Mouse (Mus musculus): ENCODE data around the gene Sytl3. TPM values are rescaled to one million over a fixed set of nuclear protein-coding genes. Genes with fewer than 3 reads are reported as not detected.

The Sytl3 gene
- polyA plus RNA-seq, 1 experiment, result 1.2 TPM

DNA sequence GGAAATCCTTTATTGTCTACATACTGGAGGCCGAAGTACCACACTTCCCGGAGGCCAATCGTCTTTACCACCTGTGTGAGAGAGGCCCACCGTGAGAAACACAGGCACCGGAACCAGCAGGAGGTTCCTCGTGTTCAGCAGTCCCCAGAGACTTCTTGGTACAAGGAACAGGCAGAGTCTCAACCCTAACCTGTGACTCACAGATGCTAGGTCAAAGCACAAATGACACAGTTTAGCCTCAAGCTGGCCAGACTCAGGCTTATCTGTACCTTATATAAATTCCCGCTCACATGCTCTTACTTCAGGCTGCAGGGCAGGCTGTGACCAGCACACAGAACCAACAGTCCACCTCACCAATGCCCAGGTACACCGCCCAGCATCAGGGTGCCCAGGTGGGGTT is 97.0 kb downstream of the Sytl3 start:
- no peak overlapping the region for H3K4me3 ChIP-seq (ENCODE audit: control insufficient read depth, low read depth, low read length)
- no peaks in the 10 kb centered on the region for H3K4me1 ChIP-seq (ENCODE audit: control insufficient read depth, insufficient read depth, low read length)
- TF ChIP-seq CTCF (IDR thresholded peaks at IDR 0.05; ENCODE audit: control insufficient read depth, insufficient read depth, insufficient replicate concordance, low read depth, low read length) (no peak), POLR2A (IDR thresholded peaks at IDR 0.05; ENCODE audit: control insufficient read depth, low read depth, low read length) (no peak)
- no peaks in the 10 kb centered on the region for H3K27me3 ChIP-seq (ENCODE audit: control insufficient read depth, insufficient read depth, low read length)
- H3K36me3 ChIP-seq (ENCODE audit: control insufficient read depth, insufficient read depth, low read length), result no peaks in the 10 kb centered on the region
- no peak overlapping the region for H3K27ac ChIP-seq (ENCODE audit: control insufficient read depth, insufficient read depth, low read depth, low read length)

DNA sequence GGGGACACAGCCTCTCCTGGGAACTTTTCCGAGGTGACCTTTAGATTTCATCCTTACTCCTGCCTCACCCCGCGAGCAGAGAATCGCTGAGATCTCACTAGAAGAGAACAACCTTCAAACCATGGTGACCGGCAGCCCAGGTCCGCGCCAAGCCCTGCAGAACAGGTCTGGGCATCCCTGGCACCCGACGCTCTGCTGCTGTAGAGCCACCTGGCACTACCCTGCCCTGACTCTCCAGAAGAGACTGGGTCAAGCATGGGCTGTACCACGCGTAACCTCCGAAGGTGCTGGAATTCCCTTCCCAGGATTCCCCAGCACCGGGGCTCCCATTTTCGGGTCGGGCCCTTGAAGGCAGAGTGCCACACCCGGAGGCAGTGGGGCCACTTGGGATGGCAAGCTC is 99.0 kb downstream of the Sytl3 start:
- no peak overlapping the region for H3K27ac ChIP-seq (ENCODE audit: control insufficient read depth, insufficient read depth, low read depth, low read length)
- no peaks in the 10 kb centered on the region for H3K36me3 ChIP-seq (ENCODE audit: control insufficient read depth, insufficient read depth, low read length)
- no peaks in the 10 kb centered on the region for H3K4me1 ChIP-seq (ENCODE audit: control insufficient read depth, insufficient read depth, low read length)
- H3K27me3 ChIP-seq (ENCODE audit: control insufficient read depth, insufficient read depth, low read length), result no peaks in the 10 kb centered on the region
- no peak for TF ChIP-seq POLR2A (IDR thresholded peaks at IDR 0.05; ENCODE audit: control insufficient read depth, low read depth, low read length)
- TF ChIP-seq CTCF (IDR thresholded peaks at IDR 0.05; ENCODE audit: control insufficient read depth, insufficient read depth, insufficient replicate concordance, low read depth, low read length), result no peak
- H3K4me3 ChIP-seq (ENCODE audit: control insufficient read depth, low read depth, low read length), result no peak overlapping the region

DNA sequence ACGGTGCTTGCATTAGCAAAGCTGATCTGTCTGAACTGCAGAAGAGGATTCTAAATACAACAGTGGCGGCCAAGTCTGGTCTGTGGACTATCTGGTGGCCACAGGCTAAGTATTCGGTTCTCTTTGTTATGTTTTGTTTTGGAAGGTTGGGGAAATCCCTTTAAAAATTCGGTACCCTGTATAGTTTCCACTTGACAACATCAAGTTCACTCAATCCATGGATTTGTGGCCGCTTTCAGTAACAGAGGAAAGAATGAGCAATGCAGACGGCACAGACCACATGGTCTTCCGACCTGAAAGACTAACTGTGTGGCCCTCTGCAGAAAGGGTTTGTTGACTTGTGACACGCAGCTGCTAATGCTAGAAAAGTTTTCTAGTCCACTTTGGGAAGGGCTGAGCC is 100.0 kb downstream of the Sytl3 start:
- TF ChIP-seq CTCF (IDR thresholded peaks at IDR 0.05; ENCODE audit: control insufficient read depth, insufficient read depth, insufficient replicate concordance, low read depth, low read length), result no peak
- TF ChIP-seq POLR2A (IDR thresholded peaks at IDR 0.05; ENCODE audit: control insufficient read depth, low read depth, low read length), result no peak
- Histone ChIP-seq H3K4me3 (ENCODE audit: control insufficient read depth, low read depth, low read length) (no peak overlapping the region), H3K4me1 (ENCODE audit: control insufficient read depth, insufficient read depth, low read length) (no peaks in the 10 kb centered on the region), H3K36me3 (ENCODE audit: control insufficient read depth, insufficient read depth, low read length) (no peaks in the 10 kb centered on the region), H3K27ac (ENCODE audit: control insufficient read depth, insufficient read depth, low read depth, low read length) (no peak overlapping the region), H3K27me3 (ENCODE audit: control insufficient read depth, insufficient read depth, low read length) (no peaks in the 10 kb centered on the region)

DNA sequence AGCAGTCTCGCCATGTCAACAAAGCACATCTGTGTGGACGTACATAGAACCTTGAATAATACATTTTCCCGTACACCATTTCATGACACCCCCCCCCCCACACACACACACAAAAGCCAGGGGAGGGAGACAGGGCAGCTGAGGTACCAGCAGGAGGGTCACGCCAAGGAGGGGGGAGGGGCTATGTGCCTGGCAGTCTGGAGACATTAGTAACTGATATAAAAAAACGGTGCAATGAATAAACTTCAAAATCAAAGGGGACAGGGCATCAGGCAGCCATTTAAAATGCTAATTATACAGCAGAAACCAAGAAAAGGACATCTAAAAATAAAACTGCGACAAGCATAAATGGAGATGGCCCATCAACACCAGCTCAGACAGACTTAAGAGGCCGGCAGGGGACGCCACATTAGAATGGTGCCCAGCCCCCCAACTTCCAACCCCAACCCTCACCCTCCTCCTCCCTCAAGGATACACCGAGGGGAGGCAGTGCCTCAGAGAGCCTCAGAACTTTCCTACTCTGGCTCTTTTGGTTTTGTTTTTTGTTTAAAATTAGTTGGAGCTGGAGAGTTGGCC is 100.9 kb downstream of the Sytl3 start:
- H3K4me3 ChIP-seq (ENCODE audit: control insufficient read depth, low read depth, low read length), result no peak overlapping the region
- H3K4me1 ChIP-seq (ENCODE audit: control insufficient read depth, insufficient read depth, low read length), result no peaks in the 10 kb centered on the region
- no peak overlapping the region for H3K27ac ChIP-seq (ENCODE audit: control insufficient read depth, insufficient read depth, low read depth, low read length)
- H3K27me3 ChIP-seq (ENCODE audit: control insufficient read depth, insufficient read depth, low read length), result no peaks in the 10 kb centered on the region
- TF ChIP-seq CTCF (IDR thresholded peaks at IDR 0.05; ENCODE audit: control insufficient read depth, insufficient read depth, insufficient replicate concordance, low read depth, low read length) (no peak), POLR2A (IDR thresholded peaks at IDR 0.05; ENCODE audit: control insufficient read depth, low read depth, low read length) (no peak)
- no peaks in the 10 kb centered on the region for H3K36me3 ChIP-seq (ENCODE audit: control insufficient read depth, insufficient read depth, low read length)

DNA sequence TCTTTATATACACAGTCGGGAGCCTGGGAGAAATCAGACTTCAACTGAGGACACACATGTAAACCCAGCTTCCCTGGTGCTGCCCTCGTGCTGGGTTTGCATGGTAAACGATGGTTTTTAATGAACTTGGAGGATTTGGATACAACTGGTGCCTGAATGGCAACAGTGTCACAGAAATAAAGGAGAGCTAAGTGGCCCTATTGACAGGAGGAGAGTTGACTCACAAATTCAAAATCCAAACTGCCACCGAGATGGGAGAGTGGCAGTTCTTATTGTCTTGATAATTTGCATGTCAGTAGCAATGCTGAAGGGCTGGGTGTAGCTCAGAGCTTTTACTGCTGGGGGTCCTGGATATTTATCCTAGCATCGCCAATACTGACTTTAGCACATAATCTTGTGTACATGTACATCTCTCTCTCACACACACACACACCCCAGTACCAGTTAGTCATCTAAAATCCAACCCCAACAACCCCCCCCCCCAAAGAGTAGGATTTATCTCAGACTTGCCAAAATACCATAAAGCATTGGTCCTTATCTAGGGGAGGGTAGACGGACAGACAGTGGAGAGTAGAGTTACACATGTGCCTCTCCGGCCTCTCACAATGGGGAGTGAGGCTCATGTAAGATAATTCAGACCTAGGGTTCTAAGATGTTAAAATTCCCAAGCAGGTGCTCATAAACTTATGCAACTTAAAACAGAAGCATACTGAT is 104.8 kb downstream of the Sytl3 start:
- Histone ChIP-seq H3K4me1 (ENCODE audit: control insufficient read depth, insufficient read depth, low read length) (no peaks in the 10 kb centered on the region), H3K27me3 (ENCODE audit: control insufficient read depth, insufficient read depth, low read length) (no peaks in the 10 kb centered on the region), H3K36me3 (ENCODE audit: control insufficient read depth, insufficient read depth, low read length) (no peaks in the 10 kb centered on the region), H3K27ac (ENCODE audit: control insufficient read depth, insufficient read depth, low read depth, low read length) (no peak overlapping the region), H3K4me3 (ENCODE audit: control insufficient read depth, low read depth, low read length) (no peak overlapping the region)
- no peak for TF ChIP-seq POLR2A (IDR thresholded peaks at IDR 0.05; ENCODE audit: control insufficient read depth, low read depth, low read length)
- TF ChIP-seq CTCF (IDR thresholded peaks at IDR 0.05; ENCODE audit: control insufficient read depth, insufficient read depth, insufficient replicate concordance, low read depth, low read length), result no peak

DNA sequence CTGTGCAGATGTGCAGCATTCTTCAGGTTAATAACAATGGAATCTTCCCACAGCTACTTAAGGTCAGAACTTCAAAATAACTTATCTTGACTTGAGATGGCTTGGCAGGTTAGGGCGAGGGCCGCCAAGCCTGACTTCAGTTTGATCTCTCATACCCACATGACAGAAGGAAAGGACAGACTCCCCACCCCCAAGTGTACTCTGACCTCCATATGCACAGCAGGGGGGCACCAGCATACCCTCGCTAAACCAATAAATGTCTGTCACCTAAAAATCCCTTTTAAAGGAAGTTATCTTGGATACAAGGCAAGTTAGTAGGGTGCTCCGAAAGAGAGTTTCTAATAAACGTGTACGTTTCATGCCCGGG is 105.3 kb downstream of the Sytl3 start:
- H3K4me3 ChIP-seq (ENCODE audit: control insufficient read depth, low read depth, low read length), result no peak overlapping the region
- H3K4me1 ChIP-seq (ENCODE audit: control insufficient read depth, insufficient read depth, low read length), result no peaks in the 10 kb centered on the region
- no peak overlapping the region for H3K27ac ChIP-seq (ENCODE audit: control insufficient read depth, insufficient read depth, low read depth, low read length)
- no peaks in the 10 kb centered on the region for H3K27me3 ChIP-seq (ENCODE audit: control insufficient read depth, insufficient read depth, low read length)
- TF ChIP-seq POLR2A (IDR thresholded peaks at IDR 0.05; ENCODE audit: control insufficient read depth, low read depth, low read length) (no peak), CTCF (IDR thresholded peaks at IDR 0.05; ENCODE audit: control insufficient read depth, insufficient read depth, insufficient replicate concordance, low read depth, low read length) (no peak)
- no peaks in the 10 kb centered on the region for H3K36me3 ChIP-seq (ENCODE audit: control insufficient read depth, insufficient read depth, low read length)

DNA sequence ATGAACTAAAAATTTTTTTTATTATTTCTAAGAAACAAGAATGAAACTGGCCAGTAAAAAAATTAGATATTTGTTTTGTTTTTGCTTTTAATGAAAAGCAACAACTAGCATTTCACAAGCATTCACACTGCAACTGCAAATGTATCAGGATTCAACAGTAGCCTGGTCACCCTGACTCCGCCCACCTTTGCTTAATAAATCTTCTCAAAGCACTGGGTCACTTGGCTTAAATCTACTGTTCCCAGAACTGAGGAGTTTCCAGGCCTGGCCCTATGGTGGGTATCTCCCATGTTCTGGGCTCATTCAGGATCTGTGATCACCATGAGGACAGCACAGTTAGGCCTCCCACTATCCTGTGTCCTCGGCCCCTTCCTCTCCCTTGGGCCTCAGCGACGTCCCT is 105.8 kb downstream of the Sytl3 start:
- Histone ChIP-seq H3K4me3 (ENCODE audit: control insufficient read depth, low read depth, low read length) (no peak overlapping the region), H3K36me3 (ENCODE audit: control insufficient read depth, insufficient read depth, low read length) (no peaks in the 10 kb centered on the region), H3K27me3 (ENCODE audit: control insufficient read depth, insufficient read depth, low read length) (no peaks in the 10 kb centered on the region), H3K27ac (ENCODE audit: control insufficient read depth, insufficient read depth, low read depth, low read length) (no peak overlapping the region), H3K4me1 (ENCODE audit: control insufficient read depth, insufficient read depth, low read length) (no peaks in the 10 kb centered on the region)
- TF ChIP-seq CTCF (IDR thresholded peaks at IDR 0.05; ENCODE audit: control insufficient read depth, insufficient read depth, insufficient replicate concordance, low read depth, low read length) (no peak), POLR2A (IDR thresholded peaks at IDR 0.05; ENCODE audit: control insufficient read depth, low read depth, low read length) (no peak)
